ENCODE assay signal across 28 mouse cellular contexts in genomic region chr12:7910509-7910908, GRCm38 (mm10).
A peak's percentile ranks its signal among the peaks of the same experiment; 100 is the strongest.
DNase-seq lines count a peak whose midpoint lies in the region; ATAC-seq and TF ChIP-seq lines count a peak whose summit lies in the region.
"Had no signal": no experiment of that assay in that cellular context is flagged by ENCODE, and none has a peak within 500 bp of the region (broad histone marks: within the 10 kb centered on the region; RNA-seq: fewer than 3 reads in every experiment).

No protein-coding gene starts in this region.

- no peaks in the 10 kb centered on the region for H3K27me3 ChIP-seq in forebrain, embryonic 14.5 days (replicated peaks; ENCODE audit: control insufficient read depth, insufficient read depth, low read length)
- H3K27me3 ChIP-seq in forebrain, embryonic 16.5 days (replicated peaks; ENCODE audit: control insufficient read depth, insufficient read depth, low read length), result no peaks in the 10 kb centered on the region
- H3K27me3 ChIP-seq in liver, adult 2 months (ENCODE audit: control insufficient read depth, insufficient read depth, low read length), result no peaks in the 10 kb centered on the region
- H3K27me3 ChIP-seq in liver, embryonic 11.5 days (replicated peaks; ENCODE audit: control insufficient read depth, insufficient read depth, low read length), result no peaks in the 10 kb centered on the region
- no peaks in the 10 kb centered on the region for H3K27me3 ChIP-seq in intestine, postnatal 0 days (replicated peaks; ENCODE audit: control insufficient read depth, insufficient read depth, low read length)
- H3K27me3 ChIP-seq: liver, embryonic 13.5 days; midbrain, embryonic 15.5 days; neural tube, embryonic 15.5 days had no signal

- H3K4me3 ChIP-seq in forebrain, embryonic 14.5 days (ENCODE audit: low read depth, low read length), result no peak overlapping the region
- no peak overlapping the region for H3K4me3 ChIP-seq in forebrain, embryonic 16.5 days (replicated peaks; ENCODE audit: low read length)
- 0 out of 2 replicates have a peak overlapping the region, but pooled peaks have one; percentile 9 for H3K4me3 ChIP-seq in liver, adult 2 months (ENCODE audit: insufficient read depth, low read depth, low read length)
- H3K4me3 ChIP-seq in liver, embryonic 11.5 days (ENCODE audit: low read depth, low read length), result no peak overlapping the region
- H3K4me3 ChIP-seq in intestine, postnatal 0 days (ENCODE audit: low read depth, low read length), result no peak overlapping the region
- H3K4me3 ChIP-seq: liver, embryonic 13.5 days; midbrain, embryonic 10.5 days; midbrain, embryonic 15.5 days; neural tube, embryonic 15.5 days had no signal

- no peak for TF ChIP-seq POLR2A in liver, adult 2 months (IDR thresholded peaks at IDR 0.05; ENCODE audit: extremely low read depth, insufficient read depth, low read length)

- no peak for ATAC-seq in forebrain, embryonic 14.5 days
- no peak for ATAC-seq in forebrain, embryonic 16.5 days
- no peak for ATAC-seq in liver, embryonic 11.5 days (replicated peaks; ENCODE audit: low FRiP score)
- ATAC-seq in intestine, postnatal 0 days, result peak; percentile 82
- ATAC-seq: hindbrain, embryonic 16.5 days; midbrain, embryonic 15.5 days had no signal

- no peaks in the 10 kb centered on the region for H3K79me2 ChIP-seq in liver, adult 2 months (ENCODE audit: control insufficient read depth, insufficient read depth, low read length)

- no peak overlapping the region for H3K9ac ChIP-seq in forebrain, embryonic 14.5 days (ENCODE audit: low read length)
- no peak overlapping the region for H3K9ac ChIP-seq in forebrain, embryonic 16.5 days (replicated peaks; ENCODE audit: low read depth, low read length)
- H3K9ac ChIP-seq in liver, adult 2 months (ENCODE audit: low read depth, low read length), result peak overlapping the region; percentile 64; the same call in 1 of the 2 replicates
- H3K9ac ChIP-seq in liver, embryonic 11.5 days (ENCODE audit: low read depth, low read length), result no peak overlapping the region
- H3K9ac ChIP-seq in intestine, postnatal 0 days (ENCODE audit: low read depth, low read length), result no peak overlapping the region
- H3K9ac ChIP-seq: forebrain, postnatal 0 days; liver, embryonic 13.5 days; lung, embryonic 14.5 days; midbrain, embryonic 15.5 days; neural tube, embryonic 15.5 days had no signal

- no peaks in the 10 kb centered on the region for H3K9me3 ChIP-seq in forebrain, embryonic 14.5 days (replicated peaks; ENCODE audit: control insufficient read depth, low read length)
- no peaks in the 10 kb centered on the region for H3K9me3 ChIP-seq in forebrain, embryonic 16.5 days (ENCODE audit: control insufficient read depth, low read length)
- no peaks in the 10 kb centered on the region for H3K9me3 ChIP-seq in liver, embryonic 11.5 days (ENCODE audit: control insufficient read depth, low read length)
- no peaks in the 10 kb centered on the region for H3K9me3 ChIP-seq in intestine, postnatal 0 days (ENCODE audit: control insufficient read depth)
- H3K9me3 ChIP-seq: liver, embryonic 13.5 days; midbrain, embryonic 10.5 days; midbrain, embryonic 15.5 days; neural tube, embryonic 15.5 days had no signal

- no peak overlapping the region for H3K27ac ChIP-seq in forebrain, embryonic 14.5 days (ENCODE audit: low read depth, low read length)
- H3K27ac ChIP-seq in forebrain, embryonic 16.5 days (ENCODE audit: low read length), result no peak overlapping the region
- H3K27ac ChIP-seq in liver, adult 2 months (replicated peaks; ENCODE audit: insufficient read depth, low read depth, low read length), result peak overlapping the region; percentile 98
- H3K27ac ChIP-seq in liver, embryonic 11.5 days (ENCODE audit: low read depth, low read length), result no peak overlapping the region
- H3K27ac ChIP-seq in intestine, postnatal 0 days (ENCODE audit: low read depth, low read length), result peak overlapping the region; percentile 55; the same call in 1 of the 2 replicates
- H3K27ac ChIP-seq: liver, embryonic 13.5 days; midbrain, embryonic 10.5 days; midbrain, embryonic 15.5 days; neural tube, embryonic 15.5 days had no signal

- H3K36me3 ChIP-seq in forebrain, embryonic 14.5 days (ENCODE audit: control insufficient read depth, insufficient read depth, low read length), result no peaks in the 10 kb centered on the region
- H3K36me3 ChIP-seq in forebrain, embryonic 16.5 days (ENCODE audit: control insufficient read depth, insufficient read depth), result no peaks in the 10 kb centered on the region
- no peaks in the 10 kb centered on the region for H3K36me3 ChIP-seq in liver, adult 2 months (ENCODE audit: control insufficient read depth, insufficient read depth, low read length)
- H3K36me3 ChIP-seq in liver, embryonic 11.5 days (ENCODE audit: control insufficient read depth, insufficient read depth, low read length), result no peaks in the 10 kb centered on the region
- H3K36me3 ChIP-seq in intestine, postnatal 0 days (ENCODE audit: control insufficient read depth, insufficient read depth), result no peaks in the 10 kb centered on the region
- H3K36me3 ChIP-seq: G1E; liver, embryonic 13.5 days; midbrain, embryonic 10.5 days; midbrain, embryonic 15.5 days; neural tube, embryonic 15.5 days had no signal

- 0 out of 2 replicates have a peak, but pooled peaks have one; percentile 2 for TF ChIP-seq CTCF in liver, adult 2 months (IDR thresholded peaks at IDR 0.05; ENCODE audit: low read depth, low read length)
- TF ChIP-seq CTCF in intestine, postnatal 0 days (IDR thresholded peaks at IDR 0.05; ENCODE audit: low read depth), result peak; percentile 49

- DNase-seq in forebrain, embryonic 14.5 days (ENCODE audit: low spot score), result peak; percentile 13
- DNase-seq in liver, adult 2 months (ENCODE audit: extremely low read depth, low read depth, low spot score), result peak; percentile 96
- DNase-seq in liver, embryonic 11.5 days (ENCODE audit: low spot score), result no peak
- peak; percentile 43 to 59 for DNase-seq in kidney, postnatal 36 days
- no peak for DNase-seq in spleen, postnatal 10 days (ENCODE audit: low spot score in 2 of 2)
- DNase-seq in spleen, postnatal 4 days (ENCODE audit: low spot score in 2 of 2), result no peak
- DNase-seq: adrenal gland, postnatal 10 days; cerebellum, adult 11 months; cerebellum, adult 9-10 months; cerebellum, postnatal 36 days; gastrocnemius, postnatal 14 days; heart, postnatal 14 days; layer of hippocampus, postnatal 36 days; liver, embryonic 13.5 days; lung, embryonic 14.5 days; lung, postnatal 14 days; retina, postnatal 1 day; right cerebral cortex, postnatal 14 days; thymus, adult 18-20 months; thymus, postnatal 25 days had no signal

- no peak overlapping the region for H3K4me2 ChIP-seq in forebrain, embryonic 14.5 days (ENCODE audit: low read length)
- no peak overlapping the region for H3K4me2 ChIP-seq in forebrain, embryonic 16.5 days (ENCODE audit: low read length)
- H3K4me2 ChIP-seq in liver, embryonic 11.5 days, result no peak overlapping the region
- H3K4me2 ChIP-seq in intestine, postnatal 0 days (replicated peaks; ENCODE audit: low read depth), result no peak overlapping the region
- H3K4me2 ChIP-seq: liver, embryonic 13.5 days; lung, embryonic 14.5 days; midbrain, embryonic 15.5 days; neural tube, embryonic 15.5 days had no signal

- H3K4me1 ChIP-seq in forebrain, embryonic 14.5 days (ENCODE audit: control insufficient read depth, insufficient read depth, low read length), result no peaks in the 10 kb centered on the region
- H3K4me1 ChIP-seq in forebrain, embryonic 16.5 days (replicated peaks; ENCODE audit: control insufficient read depth, insufficient read depth, low read length), result peaks cover 4% of the 10 kb centered on the region; the same call in 1 of the 2 replicates
- H3K4me1 ChIP-seq in liver, adult 2 months (ENCODE audit: control insufficient read depth, insufficient read depth, low read length), result peaks cover 23% of the 10 kb centered on the region
- H3K4me1 ChIP-seq in liver, embryonic 11.5 days (replicated peaks; ENCODE audit: control insufficient read depth, insufficient read depth, low read length), result no peaks in the 10 kb centered on the region
- H3K4me1 ChIP-seq in intestine, postnatal 0 days (replicated peaks; ENCODE audit: control insufficient read depth, insufficient read depth, low read length), result peaks cover 10% of the 10 kb centered on the region; the same call in 1 of the 2 replicates
- H3K4me1 ChIP-seq: liver, embryonic 13.5 days; midbrain, embryonic 10.5 days; midbrain, embryonic 15.5 days; neural tube, embryonic 15.5 days had no signal

- WGBS in forebrain, embryonic 14.5 days, result 27% methylated on average over 2 of the region's 2 CpGs
- 30% methylated on average over 2 of the region's 2 CpGs for whole genome bisulfite sequencing in forebrain, embryonic 16.5 days
- WGBS in liver, adult 2 months, result 11% methylated on average over 2 of the region's 2 CpGs
- 68% methylated on average over 2 of the region's 2 CpGs for WGBS in liver, embryonic 11.5 days
- WGBS in intestine, postnatal 0 days, result 35% methylated on average over 2 of the region's 2 CpGs

Comparison
In these comparisons a context has a peak if more than half of its experiments do, and no peak if none do; other contexts are left out.
1. DNase-seq: peak in forebrain, embryonic 14.5 days (single experiment), liver, adult 2 months (single experiment) and kidney, postnatal 36 days (2 of 2); none in liver, embryonic 11.5 days (single experiment), spleen, postnatal 10 days (0 of 2) and spleen, postnatal 4 days (0 of 2).
2. H3K27ac ChIP-seq: peak in liver, adult 2 months (single experiment) and intestine, postnatal 0 days (single experiment); none in forebrain, embryonic 14.5 days (single experiment), forebrain, embryonic 16.5 days (single experiment) and liver, embryonic 11.5 days (single experiment).